Mouse (Mus musculus): ENCODE results near the gene Ano2.

- TF ChIP-seq CTCF (conservative IDR thresholded peaks at IDR 0.05 in 1 of 2, IDR thresholded peaks at IDR 0.05 in 1 of 2; ENCODE audit: low read depth in 2 of 2, low read length in 2 of 2), result no peak
- no peak for TF ChIP-seq E2F4 (IDR thresholded peaks at IDR 0.05; ENCODE audit: insufficient replicate concordance, low read depth, low read length)
- no peak for TF ChIP-seq IRF4 (IDR thresholded peaks at IDR 0.05; ENCODE audit: low read depth, low read length)
- TF ChIP-seq GABPA (IDR thresholded peaks at IDR 0.05; ENCODE audit: insufficient replicate concordance, low read depth, low read length), result no peak
- TF ChIP-seq USF2 (conservative IDR thresholded peaks at IDR 0.05; ENCODE audit: low read depth, low read length), result no peak
- no peak for TF ChIP-seq ZC3H11A (IDR thresholded peaks at IDR 0.05; ENCODE audit: low read depth, low read length)
- no peak for TF ChIP-seq EP300 (IDR thresholded peaks at IDR 0.05; ENCODE audit: low read length)
- TF ChIP-seq HCFC1 (IDR thresholded peaks at IDR 0.05; ENCODE audit: low read depth, low read length), result no peak
- no peak for TF ChIP-seq POLR2A (IDR thresholded peaks at IDR 0.05; ENCODE audit: low read depth, low read length)
- no peak for TF ChIP-seq NRF1 (IDR thresholded peaks at IDR 0.05; ENCODE audit: low read depth, low read length)
These were observed 224.2 kb downstream of the Ano2 start for GRCm38 (mm10) chr6:125914446-125914845.
